Mouse (Mus musculus) adrenal gland, adult 18-20 months (tissue): Measurements from ENCODE around the gene Pfas. TPM values are rescaled to one million over a fixed set of nuclear protein-coding genes. Genes with fewer than 3 reads are reported as not detected.
A peak's percentile ranks its signal among the peaks of the same experiment; 100 is the strongest.
"Not testable (repeated sequence)": the region's sequence is repeated elsewhere in the genome, so short reads cannot be mapped to it uniquely, and the experiment has no call there.

ENCODE experiments used
- DNase-seq, 2 experiments: peaks; one replicate each; pipeline ENCODE4 v3.0.0; 2021 to 2022; ENCODE audit warnings: low spot score in 2 of 2
- total RNA-seq, 2 experiments: library from RNA; stranded (reverse); gene quantifications; 1 replicate in 1 of 2; 2 replicates in 1 of 2; pipeline ENCODE4 v1.2.3; 2021

The Pfas gene
- total RNA-seq, 2 experiments from 2014 or later: 26.4 to 30.4 TPM

DNA sequence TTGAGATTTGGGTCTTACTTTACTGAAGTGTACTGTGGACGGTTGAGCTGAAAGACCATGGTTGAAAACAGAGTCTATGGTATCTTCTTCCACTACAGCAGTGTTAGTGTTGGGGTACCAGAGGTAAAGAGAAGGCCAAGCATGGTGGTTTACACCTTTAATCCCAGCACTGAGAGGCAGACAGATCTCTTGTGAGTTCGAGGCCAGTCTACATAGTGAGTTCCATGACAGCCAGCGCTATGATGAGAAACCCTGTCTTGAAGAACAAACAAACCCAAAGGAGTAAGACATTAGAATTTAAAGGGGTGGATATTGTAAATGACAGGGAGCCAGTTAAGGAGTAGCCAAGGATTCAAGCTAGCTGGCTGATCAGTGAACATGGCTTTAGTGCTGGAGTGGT, 8.5 kb upstream of the Pfas start:
- DNase-seq: no peak

DNA sequence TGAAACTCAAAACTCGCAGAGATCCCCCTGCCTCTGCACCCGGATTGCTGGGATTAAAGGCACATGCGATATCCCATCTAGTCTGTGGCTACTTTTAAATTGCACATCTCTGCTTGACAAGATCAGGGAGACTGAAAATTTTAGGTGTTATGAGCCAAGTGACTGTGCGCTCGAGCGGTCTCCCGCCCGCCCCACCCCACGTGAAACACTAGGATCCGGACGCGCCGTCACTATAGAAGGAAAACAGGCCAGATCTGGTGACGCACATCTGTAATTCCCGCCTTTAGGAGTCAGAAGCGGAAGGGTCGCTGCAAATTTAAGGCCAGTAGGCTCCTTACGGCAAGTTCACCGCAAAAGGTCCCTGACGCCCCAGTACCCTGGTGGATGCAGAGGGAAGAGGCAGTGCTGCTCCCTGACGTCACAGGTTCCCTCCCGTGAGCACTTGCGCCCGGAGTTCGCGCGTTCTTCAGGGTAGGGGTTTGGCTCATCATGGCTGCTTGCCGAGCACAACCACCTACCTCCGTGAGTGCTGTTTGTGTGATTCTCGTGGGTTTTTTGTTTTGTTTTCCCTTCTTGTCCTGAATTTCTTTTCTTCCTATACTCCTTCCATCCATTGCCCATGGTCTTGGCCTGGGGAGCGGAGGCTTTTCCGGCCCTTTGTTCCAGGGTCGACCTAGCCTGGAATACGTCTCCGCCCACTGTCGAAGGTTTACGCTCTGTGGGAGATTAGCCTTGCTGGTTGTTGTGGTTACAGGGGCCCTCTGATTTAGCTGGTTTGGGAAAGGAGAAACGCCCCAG, 7.6 kb upstream of the Pfas start, which contains the start of gene Ctc1:
Gene Ctc1 (plus strand): TSS at position 268 of the 798 bp plus-strand sequence.
- peak; percentile 80 to 86 for DNase-seq

DNA sequence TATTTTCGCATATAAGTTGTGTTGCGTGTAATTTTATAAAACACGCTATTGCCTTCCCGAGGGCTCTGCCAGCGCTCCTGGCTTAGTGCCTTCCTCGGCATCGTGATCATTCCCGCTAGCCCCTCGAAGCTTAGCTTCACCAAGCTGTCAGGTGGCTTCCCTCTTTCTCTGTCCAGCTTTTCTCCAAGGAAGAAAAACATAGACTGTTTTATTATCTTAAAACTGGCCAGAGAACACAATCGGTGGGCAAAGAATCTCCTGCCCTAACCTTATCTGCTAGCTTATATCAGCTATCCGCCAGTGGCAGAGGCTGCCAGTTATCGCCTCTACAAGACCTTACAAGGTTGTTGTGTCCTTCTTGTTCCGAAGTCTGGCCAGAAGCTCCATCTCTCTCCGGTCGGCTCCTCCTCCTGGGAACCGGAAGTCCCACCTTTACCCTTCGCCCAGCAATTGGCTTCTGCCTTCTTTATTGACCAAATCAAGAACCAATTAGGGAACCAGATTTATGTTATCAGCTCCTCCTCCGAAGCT, 3.9 kb upstream of the Pfas start:
- peak; percentile 77 to 78 for DNase-seq

DNA sequence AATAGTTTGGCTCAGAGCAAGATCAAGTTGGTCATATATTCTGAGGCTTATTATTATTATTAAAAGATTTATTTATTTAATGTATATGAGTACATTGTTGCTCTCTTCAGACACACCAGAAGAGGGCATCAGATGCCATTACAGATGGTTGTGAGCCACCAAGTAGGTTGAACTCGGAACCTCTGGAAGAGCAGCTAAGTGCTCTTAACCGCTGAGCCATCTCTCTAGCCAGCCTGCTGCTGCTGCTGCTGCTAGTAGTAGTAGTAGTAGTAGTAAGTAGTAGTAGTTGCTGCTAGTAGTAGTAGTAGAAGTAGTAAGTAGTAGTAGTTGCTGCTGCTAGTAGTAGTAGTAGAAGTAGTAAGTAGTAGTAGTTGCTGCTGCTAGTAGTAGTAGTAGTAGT, 3.2 kb upstream of the Pfas start:
- not testable (repeated sequence) for DNase-seq

DNA sequence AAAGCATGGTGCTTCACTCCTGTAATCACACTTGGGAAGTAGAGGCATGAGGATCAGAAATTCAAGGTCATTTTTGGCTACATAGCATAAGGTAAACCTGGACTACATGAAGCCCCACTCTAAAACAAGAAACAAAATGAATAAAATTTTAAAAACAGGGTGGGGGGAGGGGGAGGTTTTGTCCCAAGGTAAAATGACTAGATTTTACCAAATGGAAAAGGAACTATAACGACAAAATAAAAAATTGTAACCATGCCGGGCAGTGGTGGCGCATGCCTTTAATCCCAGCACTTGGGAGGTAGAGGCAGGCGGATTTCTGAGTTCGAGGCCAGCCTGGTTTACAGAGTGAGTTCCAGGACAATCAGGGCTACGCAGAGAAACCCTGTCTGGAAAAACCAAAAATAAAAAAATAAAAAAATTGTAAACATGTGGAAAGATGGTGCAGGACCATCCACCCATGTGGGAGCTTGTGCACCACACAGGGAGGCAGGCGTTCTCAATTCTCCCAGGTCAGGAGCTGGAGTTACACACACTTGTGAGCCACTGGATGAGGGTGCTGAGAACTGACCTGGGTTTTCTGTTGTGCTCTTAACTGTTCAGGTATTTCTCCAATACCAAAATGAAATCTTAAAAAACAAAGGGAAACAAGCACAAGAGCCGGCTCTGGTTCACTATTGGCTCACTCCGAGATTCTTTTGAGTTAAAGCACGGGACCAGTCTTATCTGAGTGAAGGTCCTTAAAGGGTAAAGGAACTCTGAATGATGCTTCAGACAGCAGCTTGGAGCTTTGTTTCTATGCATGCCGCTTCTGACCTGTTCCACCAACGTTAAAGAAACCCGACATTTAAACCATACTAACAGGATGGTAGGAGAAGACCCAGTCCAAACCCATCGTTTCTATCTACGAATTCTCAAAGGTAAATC, 2.4 kb upstream of the Pfas start:
- no peak for DNase-seq

DNA sequence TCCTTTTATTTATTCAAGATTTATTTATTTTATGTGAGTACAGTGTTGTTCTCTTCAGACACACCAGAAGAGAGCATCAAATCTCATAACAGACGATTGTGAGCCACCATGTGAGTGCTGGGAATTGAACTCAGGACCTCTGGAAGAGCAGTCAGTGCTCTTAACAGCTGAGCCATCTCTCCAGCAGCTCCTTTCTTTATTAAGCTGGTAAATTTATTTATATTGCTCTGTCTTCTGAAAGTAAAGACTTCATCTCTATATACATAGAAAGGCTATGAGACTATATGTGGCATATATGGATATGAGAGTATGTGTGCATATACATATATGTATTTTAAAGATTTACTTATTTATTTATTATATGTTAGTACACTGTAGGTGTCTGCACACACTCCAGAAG, 1.2 kb upstream of the Pfas start:
- DNase-seq: no peak

DNA sequence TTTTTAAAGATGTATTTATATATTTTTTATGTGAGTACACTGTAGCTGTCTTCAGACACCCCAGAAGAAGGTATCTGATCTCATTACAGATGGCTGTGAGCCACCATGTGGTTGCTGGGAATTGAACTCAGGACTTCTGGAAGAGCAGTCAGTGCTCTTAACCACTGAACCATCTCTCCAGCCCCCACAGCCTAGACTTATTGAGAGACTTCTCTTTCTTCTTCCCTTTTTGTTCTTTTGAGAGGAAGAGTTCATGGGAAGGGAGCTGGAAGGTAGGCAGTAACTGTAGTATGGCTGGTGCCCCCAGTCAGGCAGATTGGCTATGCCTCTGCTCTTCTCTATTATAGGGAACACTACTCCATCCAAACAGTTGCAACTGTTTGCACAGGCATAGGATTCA, 1.7 kb downstream of the Pfas start:
- not testable (repeated sequence) for DNase-seq

DNA sequence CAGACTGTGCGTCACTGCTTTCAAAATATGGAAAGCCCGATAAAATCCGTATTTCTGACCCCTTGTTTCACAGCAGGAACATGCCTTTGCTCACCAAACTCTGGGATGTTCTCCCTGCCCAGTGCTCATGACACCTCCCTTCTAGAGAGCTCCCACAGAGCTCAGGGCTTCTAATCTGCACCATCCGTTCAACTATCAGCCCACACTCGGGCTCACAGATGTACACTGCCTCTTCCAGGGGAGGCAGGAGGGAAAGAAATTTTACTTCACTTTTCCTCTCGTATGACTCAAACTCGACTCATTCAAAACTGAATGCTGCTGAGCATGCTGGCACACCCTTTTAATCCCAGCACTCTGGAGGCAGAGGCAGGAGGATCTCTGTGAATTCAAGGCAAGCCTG, 3.1 kb downstream of the Pfas start:
- no peak for DNase-seq

DNA sequence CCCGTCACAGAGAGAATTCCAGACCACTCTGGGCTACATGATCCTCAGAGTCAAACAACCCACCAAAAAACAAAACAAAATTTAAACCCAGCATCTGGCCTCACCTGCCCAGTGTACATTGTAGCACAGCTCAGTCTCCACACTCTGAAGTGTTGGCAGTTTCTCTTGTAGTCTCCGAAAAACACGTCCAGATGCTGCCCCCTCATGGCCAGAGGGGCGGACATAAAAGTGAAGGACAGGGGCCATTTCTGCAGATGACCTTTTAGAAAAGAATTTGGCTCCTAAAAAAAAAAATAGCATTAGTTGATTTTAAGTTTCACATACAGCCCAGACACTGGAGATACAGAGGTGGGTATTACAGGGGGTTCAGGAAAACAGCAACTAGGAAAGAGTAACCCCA, 4.7 kb downstream of the Pfas start:
- DNase-seq: peak; percentile 35 to 46

DNA sequence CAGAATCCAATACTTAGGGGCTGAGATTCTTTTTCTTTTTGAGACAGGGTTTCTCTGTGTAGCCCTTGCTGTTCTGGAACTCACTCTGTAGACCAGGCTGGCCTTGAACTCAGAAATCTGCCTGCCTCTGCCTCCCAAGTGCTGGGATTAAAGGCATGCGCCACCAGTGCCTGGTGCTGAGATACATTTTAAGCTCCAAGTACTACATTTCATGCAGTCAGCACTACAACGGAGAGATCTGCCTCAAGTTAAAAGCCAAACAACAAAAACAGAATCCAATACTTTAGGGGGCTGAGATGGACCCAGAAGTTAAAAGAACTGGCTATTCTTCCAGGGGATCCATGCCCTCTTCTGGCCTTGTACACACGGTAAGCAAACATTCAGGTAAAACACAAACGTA, 5.5 kb downstream of the Pfas start:
- DNase-seq: not testable (repeated sequence)

DNA sequence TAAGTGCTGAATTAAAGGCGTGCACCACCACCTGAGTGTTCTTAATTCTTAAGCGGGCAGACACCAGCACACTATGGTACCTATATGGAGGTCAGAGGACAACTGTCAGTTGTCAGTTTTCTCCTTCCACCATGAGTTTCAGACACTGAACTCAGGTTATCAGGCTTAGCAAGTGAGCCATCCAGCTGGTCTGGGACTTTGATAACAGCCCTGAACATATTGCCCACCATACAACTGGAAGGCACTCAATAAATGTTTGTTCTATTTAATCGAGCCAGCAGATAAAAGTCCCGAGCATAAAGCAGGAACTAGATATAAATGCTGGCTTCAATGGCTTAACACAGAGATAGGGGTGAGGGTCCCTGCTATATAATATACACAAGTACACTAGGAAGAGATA, 11.2 kb downstream of the Pfas start:
- no peak for DNase-seq

DNA sequence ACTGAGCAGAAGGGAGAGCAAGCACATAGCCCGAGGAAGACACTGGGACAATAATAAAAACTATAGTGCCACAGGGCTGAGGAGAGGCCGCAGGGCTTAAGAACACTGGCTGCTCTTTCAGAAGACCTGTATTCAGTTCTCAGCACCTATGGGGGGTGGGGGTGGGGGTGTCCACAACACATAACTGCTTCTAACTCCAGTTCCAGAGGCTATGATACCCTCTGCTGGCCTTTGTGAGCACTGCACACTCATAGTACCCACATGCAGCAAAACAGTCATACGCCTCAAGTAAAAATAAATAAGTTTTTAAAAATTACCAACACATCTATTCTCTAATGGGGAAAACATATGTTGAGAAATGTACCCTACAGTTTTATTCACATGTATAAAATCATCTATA, 13.9 kb downstream of the Pfas start:
- no peak for DNase-seq

DNA sequence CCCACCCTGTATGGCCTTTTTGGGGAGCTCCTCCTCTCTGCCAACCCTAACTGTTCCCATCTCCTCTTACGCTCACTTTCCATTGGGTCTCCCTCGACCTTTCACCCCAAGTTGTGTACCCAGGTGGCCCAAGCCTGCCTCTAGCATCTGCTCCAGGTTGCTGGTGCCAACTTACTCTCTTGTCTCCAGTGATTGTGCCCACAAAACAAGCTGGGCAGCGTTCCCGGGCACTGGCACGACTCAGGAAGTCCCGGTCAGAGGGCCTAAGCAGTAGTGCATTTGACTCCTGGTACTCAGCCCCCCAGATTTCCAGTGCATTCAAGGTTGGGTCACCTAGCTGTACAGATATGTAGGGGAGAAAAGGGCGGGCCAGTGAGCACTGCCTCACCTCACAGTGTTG, 15.1 kb downstream of the Pfas start:
- no peak for DNase-seq

DNA sequence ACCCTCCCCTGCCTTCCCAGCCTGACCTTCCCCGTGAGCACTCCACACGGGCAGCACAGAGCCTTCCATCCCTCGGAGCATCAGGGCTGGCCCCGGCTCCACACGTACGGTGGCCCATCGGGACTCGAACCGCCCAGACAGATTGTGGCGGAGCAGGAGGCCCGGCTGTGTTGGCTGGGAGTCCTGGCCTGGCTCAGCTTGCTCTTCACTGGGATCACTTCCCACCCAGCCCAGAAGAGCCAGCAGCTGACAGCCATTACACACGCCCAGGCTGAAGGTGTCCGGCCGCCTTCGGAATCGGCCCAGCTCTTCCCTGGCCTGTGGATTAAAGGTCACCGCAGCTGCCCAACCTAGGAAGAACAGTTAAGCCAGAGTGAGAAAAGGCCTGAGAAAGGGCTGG, 19.9 kb downstream of the Pfas start:
- DNase-seq: no peak

DNA sequence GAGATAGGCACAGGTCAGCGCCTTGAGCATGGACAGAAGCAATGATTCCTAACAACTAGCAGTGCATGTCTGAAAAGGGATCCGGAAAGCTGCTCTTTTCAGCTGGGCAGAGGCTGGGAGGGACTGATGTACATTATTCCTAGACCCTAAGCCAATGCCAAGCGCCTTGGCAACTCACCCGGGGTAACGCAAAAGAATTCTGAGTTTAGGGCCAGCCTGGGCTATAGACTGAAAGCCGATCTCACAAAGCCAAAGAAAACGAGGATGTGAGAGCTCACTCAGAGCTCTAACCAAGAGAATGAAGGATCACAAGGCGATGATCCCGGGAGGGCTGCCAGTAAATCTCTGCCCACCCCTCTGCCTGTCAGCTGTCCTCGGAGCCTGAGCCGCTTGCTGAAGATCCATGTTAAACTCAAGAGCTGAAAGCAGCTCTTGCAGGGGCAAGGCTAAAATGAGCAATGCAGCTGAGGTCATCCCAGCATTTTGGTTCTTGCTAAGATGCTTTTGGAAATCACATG, 20.8 kb downstream of the Pfas start:
- DNase-seq: no peak

DNA sequence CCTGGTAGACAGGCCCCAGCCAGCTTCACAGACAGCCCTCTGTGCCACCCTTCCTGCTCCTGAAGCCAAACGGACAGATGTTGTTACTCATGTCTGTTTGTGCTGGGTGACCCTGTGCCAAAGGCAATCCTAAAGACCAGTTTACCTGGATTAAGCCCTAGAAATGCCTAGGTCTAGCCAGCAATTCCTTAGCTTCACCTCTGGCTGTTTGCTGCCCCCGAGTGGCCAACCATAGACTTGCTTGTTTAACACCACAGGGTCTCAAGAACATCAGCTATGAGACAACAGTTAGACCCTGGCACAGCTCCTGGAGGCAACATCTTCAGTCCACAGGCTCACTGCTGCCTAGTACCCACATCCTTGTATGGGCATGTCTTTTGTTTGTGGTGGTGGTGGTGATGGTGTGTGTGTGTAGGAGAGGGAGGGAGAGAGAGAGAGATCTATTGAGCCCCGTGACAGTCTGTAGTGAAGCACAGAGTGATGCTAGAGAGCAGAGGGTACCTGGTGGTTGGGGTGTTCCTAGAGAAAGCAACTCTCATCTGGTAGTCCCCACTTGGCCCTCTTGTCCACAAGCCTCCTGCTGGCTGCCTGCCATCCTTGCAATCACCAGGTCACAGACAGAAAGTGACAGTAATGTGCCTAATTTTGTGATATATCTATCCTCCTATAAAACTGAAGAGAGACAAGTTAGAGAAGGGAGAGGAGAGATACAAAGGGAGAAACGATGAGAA, 25.5 kb downstream of the Pfas start:
- DNase-seq: peak; percentile 69 to 81

DNA sequence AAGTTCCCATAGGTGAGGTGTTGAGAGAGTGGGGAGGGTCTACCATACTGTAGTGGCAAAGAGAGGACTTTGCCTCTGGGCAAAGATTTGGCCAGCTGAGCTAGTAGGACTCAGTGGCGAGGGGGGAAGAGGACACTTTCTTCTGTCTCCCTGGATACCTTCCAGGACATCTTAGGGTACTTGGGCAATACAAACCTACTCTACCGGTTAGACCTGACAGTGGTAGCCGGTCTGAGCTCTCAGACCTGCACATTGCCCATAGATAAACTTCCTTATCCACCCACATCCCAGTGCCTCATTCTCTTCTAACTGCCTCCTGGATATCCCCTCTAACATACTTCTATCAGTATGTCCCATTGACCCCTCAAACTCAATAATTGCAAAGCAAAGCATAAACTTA, 27.3 kb downstream of the Pfas start:
- DNase-seq: no peak

DNA sequence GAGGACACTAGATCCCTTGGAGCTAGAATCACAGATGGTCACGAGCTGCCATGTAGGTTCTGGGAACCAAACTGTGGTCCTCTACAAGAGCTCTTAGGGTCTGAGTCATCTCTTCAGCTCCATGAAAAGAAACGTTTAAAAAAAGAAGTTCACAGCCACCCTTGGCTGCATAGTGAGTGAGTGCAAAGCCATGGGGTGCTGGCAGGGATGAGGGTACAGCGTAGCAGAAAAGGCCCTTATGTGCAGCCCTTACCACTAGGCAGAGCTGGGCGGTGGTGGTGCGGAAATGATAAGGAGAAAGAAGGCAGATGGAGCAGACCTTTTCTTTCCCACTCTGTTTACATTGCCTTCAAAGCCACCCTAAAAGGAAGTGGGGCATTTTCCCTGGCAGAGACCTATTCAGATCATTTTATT, 28.9 kb downstream of the Pfas start:
- DNase-seq: no peak

DNA sequence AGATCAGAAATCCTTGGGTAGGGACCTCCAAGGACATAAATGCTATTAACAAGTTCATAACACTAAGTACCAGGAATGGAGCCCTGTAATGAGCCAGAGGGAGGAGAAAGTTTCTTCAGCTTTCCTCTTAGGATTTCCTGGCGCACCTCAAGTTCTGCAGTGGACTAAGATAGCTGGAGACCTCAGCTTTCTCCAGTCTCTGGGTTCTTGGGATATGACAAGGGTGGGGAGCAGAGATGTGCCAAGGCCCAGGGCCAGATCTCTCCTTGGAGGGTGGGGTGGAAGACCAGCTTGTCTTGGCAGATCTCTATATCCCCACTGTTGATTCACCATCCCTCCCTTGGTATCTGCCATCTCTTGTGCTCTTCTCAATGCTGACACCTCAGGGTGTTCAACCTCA, 32.7 kb downstream of the Pfas start:
- no peak for DNase-seq

DNA sequence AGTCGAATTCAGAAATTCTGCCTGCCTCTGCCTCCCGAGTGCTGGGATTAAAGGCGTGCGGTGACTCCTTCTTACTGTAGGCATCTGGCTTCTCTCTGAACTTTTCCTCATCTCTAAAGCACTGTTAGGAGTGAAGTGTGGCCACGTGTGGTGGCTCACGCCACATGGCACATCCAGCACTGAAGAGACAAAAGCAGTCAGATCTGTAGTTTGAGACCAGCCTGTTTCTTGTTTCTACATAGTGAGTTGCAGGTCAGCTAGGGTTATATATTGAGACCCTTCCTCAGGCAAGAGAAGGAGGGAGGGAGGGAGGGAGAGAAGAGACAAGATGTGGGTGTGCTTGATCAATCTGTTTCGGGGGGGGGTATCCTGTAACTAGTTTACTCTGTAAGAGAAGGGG, 33.2 kb downstream of the Pfas start, which contains the start of gene Rangrf:
Gene Rangrf (minus strand): TSS at position 101 of the 400 bp plus-strand sequence.
- no peak for DNase-seq

DNA sequence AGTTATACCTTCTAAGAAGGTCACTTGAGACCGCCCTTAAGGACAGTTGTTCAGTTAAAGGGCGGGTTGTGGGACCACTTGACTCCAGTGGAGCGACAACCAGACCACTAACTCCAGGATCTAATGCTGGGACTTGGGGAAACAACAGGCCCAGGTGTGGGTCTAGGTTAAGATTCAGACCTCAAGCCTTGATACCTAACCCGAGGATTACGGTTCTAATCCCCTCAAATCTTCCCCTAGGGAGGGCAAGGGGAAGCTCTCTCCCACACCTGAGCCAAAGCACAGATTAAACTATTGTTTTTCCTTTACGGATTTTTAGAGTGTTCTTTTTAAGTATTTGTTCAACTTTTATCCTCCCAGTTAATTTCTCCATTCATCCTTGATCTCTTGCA, 34.2 kb downstream of the Pfas start:
- no peak for DNase-seq
